Mouse (Mus musculus): Measurements from ENCODE around the gene Ddx42. TPM values are rescaled to one million over a fixed set of nuclear protein-coding genes. Genes with fewer than 3 reads are reported as not detected.
"Not testable (repeated sequence)": the region's sequence is repeated elsewhere in the genome, so short reads cannot be mapped to it uniquely, and the experiment has no call there.

Ddx42 gene
- polyA plus RNA-seq, 1 experiment from 2014 or later: 111 TPM

DNA sequence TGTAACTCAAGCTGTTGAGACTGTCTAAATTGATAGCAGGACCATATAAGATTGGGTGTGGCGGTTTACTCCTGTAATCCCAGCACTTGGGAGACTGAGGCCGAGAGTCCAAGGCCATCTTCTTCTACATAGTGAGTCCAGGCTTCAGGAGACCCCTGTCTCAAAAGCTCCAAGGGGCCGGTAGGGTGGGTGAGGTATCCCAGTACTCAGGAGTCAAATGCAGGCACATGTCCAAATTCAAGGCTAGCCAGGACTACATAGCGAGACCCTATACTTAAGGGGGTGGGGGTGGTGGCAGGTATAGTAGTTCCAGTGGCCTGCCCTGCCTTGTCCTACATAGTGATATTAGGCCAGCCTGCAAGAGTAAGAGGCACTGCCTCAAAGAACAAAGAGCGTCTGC is 1.9 kb upstream of the Ddx42 start:
- peaks cover 32% of the 10 kb centered on the region for H3K36me3 ChIP-seq
- H3K9me3 ChIP-seq (replicated peaks): no peaks in the 10 kb centered on the region
- peak overlapping the region; percentile 57 for H3K4me2 ChIP-seq (replicated peaks)
- ATAC-seq (ENCODE audit: low FRiP score): no peak
- peak overlapping the region; percentile 93; the same call in 1 of the 2 replicates for H3K4me3 ChIP-seq
- peaks cover 28% of the 10 kb centered on the region for H3K4me1 ChIP-seq
- WGBS: 93% methylated on average over 5 of the region's 5 CpGs
- H3K27ac ChIP-seq: no peak overlapping the region
- peak overlapping the region; percentile 82; the same call in 1 of the 2 replicates for H3K9ac ChIP-seq
- no peaks in the 10 kb centered on the region for H3K27me3 ChIP-seq

DNA sequence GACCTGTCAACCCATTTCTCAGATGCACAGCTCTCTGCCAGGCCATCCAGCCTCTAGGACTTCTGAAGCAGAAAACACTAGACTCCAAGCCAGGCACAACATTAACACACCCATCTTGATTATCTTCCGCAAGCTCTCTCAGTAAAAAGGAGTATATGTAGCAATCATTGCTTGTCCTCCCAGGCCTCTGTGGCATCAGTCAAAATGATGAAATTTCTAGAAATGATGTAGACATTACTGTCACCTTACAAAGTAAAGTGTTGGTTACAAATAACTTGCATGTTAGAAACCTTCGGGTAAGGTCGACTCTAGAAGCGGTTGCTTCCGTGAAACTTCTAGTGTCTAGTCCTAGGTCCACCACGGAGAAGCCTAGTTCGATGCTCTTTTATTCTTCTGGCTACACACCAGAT is 1.3 kb upstream of the Ddx42 start:
- no peak for ATAC-seq (ENCODE audit: low FRiP score)
- Histone ChIP-seq H3K4me1 (peaks cover 30% of the 10 kb centered on the region), H3K4me2 (replicated peaks) (peak overlapping the region; percentile 57), H3K27me3 (no peaks in the 10 kb centered on the region), H3K36me3 (peaks cover 27% of the 10 kb centered on the region), H3K27ac (no peak overlapping the region), H3K9me3 (replicated peaks) (no peaks in the 10 kb centered on the region), H3K4me3 (peak overlapping the region; percentile 93), H3K9ac (peak overlapping the region; percentile 82)
- 35% methylated on average over 7 of the region's 7 CpGs for WGBS

DNA sequence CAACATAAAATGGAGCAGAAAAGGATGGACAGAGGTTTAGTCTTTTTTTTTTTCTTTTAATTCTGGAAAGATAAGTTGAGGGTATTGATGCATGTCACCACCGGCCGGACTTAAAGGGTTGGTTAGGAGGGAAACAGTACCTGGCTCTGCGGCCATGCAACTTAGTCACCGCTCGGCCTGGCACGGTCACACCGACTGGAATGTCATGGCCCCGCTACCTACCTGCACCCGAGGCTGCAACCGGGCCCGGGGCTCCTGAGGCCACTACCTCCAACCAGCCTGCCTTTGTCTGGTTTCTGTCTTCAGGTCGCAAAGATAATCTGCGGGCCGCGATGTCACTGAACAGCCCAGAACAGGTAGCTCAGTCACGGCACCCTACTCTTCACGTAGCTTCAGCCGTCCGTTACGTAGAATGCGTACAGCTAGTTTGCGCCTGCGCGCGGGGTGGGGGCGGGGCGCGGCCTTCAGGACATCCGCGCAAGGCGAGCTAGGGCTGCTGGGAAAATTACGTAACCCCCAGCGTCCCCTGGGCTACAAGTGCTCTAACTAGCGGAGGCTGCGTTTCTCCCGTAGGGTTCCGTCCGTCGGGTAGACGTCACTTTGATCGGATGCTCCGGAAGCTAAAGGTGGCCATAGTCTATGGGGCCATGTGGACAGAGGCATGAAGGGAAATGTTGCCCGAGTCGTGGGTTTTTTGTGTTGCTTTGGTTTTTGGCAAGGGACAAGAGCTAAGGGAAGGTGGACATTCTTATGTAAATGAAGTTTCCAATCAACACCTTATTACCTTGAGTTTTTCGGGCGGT is 598 bp upstream of the Ddx42 start, which contains the start of gene Ccdc47:
TSS of gene Ccdc47 (minus strand) at position 418 of the 803 bp plus-strand sequence.
- under 1% methylated on average over 46 of the region's 46 CpGs for WGBS
- Histone ChIP-seq H3K4me2 (replicated peaks) (peak within 1 kb of the TSS; percentile 57), H3K27ac (peak within 1 kb of the TSS; percentile 95), H3K4me1 (peaks cover 33% of the 10 kb centered on the region), H3K4me3 (peak within 1 kb of the TSS; percentile 93), H3K9me3 (replicated peaks) (no peaks in the 10 kb centered on the region), H3K27me3 (no peaks in the 10 kb centered on the region), H3K36me3 (peaks cover 23% of the 10 kb centered on the region), H3K9ac (peak within 1 kb of the TSS; percentile 87)
- ATAC-seq (ENCODE audit: low FRiP score): peak; percentile 99

DNA sequence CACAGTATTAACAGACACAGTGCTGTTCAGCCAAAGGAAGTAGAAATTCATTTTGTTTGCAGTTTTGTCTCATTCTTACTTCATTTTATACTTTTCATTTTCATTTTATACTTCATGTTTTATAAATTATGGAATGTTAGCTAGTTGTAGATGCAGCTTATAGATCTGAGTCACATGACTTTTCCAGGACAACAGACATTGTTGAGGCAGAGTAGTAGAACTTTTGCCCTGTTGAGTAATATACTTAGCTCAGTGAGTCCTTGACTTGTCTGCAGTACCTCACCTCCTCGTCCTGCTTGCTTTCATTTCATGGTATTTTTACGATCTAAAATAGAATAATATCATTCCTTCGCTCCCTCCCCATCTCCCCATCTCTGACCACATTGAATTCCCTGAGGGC is 3.9 kb downstream of the Ddx42 start:
- no peak overlapping the region for H3K27ac ChIP-seq
- ATAC-seq (ENCODE audit: low FRiP score): no peak
- 95% methylated on average over 3 of the region's 3 CpGs for WGBS
- no peak overlapping the region for H3K4me2 ChIP-seq (replicated peaks)
- H3K27me3 ChIP-seq: no peaks in the 10 kb centered on the region
- H3K4me1 ChIP-seq: peaks cover 21% of the 10 kb centered on the region
- no peaks in the 10 kb centered on the region for H3K9me3 ChIP-seq (replicated peaks)
- H3K36me3 ChIP-seq: peaks cover 16% of the 10 kb centered on the region
- H3K4me3 ChIP-seq: no peak overlapping the region
- no peak overlapping the region for H3K9ac ChIP-seq

DNA sequence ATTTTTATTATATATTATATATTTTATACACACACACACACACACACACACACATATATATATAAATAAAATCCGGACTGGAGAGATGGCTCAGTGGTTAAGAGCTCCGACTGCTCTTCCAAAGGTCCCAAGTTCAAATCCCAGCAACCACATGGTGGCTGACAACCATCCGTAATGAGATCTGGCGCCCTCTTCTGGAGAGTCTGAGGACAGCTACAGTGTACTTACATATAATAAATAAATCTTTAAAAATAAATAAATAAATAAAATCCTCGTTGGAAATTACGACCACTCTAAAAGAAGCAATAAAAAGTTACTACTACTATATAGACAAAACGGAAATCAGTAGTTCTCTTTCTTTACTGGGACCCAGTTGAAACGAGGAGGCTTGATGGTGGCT is 17.3 kb downstream of the Ddx42 start:
- 83% methylated on average over 8 of the region's 8 CpGs for WGBS
- not testable (repeated sequence) for ATAC-seq (ENCODE audit: low FRiP score); H3K9ac ChIP-seq; H3K27me3 ChIP-seq; H3K9me3 ChIP-seq (replicated peaks); H3K4me3 ChIP-seq; H3K27ac ChIP-seq; H3K4me1 ChIP-seq; H3K4me2 ChIP-seq (replicated peaks)
- peaks cover 60% of the 10 kb centered on the region for H3K36me3 ChIP-seq

DNA sequence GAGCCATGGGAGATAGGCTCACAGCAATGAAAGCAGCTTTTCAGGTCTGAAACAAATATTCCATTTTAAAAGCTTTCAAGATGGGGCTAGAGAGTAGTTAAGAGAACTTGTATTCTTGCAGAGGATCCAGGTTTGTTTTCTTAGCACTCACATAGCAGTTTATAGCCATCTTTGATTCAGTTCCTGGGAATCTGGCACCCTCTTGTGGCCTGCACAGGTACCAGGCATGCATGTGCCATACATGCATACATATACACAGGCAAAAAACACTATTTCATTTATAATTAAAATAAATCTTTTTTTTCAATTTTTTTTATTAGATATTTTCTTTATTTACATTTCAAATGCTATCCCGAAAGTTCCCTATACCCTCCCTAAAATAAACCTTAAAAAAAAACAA is 30.1 kb downstream of the Ddx42 start:
- ATAC-seq (ENCODE audit: low FRiP score): no peak
- 98% methylated on average over 1 of the region's 1 CpGs for WGBS
- Histone ChIP-seq H3K27me3 (no peaks in the 10 kb centered on the region), H3K4me1 (no peaks in the 10 kb centered on the region), H3K4me2 (replicated peaks) (no peak overlapping the region), H3K27ac (no peak overlapping the region), H3K9ac (no peak overlapping the region), H3K9me3 (replicated peaks) (no peaks in the 10 kb centered on the region), H3K4me3 (no peak overlapping the region), H3K36me3 (peaks cover 98% of the 10 kb centered on the region)

DNA sequence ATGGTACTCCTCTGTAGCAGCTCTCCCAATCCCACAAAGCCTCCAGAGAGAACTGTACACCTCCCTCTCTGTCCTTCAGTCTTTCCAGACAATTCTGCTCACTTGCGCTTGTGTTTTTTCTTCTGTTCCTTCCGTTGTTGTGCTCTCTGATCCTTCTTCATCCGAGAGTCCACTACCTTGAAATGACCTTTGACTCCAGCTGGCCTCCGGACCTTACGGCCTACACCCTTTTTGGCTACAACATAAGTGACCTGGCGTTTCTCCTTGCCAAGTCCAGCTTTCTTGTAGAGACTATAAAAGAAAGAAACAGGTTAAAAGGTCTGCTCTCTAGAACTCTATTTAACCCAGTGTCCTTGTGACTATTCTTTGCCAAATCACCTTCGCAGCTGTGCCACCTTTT is 32.6 kb downstream of the Ddx42 start:
- peaks cover 98% of the 10 kb centered on the region for H3K36me3 ChIP-seq
- no peak overlapping the region for H3K4me2 ChIP-seq (replicated peaks)
- H3K4me1 ChIP-seq: no peaks in the 10 kb centered on the region; the same call in 1 of the 2 replicates
- no peak for ATAC-seq (ENCODE audit: low FRiP score)
- no peak overlapping the region for H3K4me3 ChIP-seq
- no peaks in the 10 kb centered on the region for H3K9me3 ChIP-seq (replicated peaks)
- WGBS: 89% methylated on average over 7 of the region's 7 CpGs
- H3K27me3 ChIP-seq: no peaks in the 10 kb centered on the region
- H3K9ac ChIP-seq: no peak overlapping the region
- H3K27ac ChIP-seq: no peak overlapping the region

DNA sequence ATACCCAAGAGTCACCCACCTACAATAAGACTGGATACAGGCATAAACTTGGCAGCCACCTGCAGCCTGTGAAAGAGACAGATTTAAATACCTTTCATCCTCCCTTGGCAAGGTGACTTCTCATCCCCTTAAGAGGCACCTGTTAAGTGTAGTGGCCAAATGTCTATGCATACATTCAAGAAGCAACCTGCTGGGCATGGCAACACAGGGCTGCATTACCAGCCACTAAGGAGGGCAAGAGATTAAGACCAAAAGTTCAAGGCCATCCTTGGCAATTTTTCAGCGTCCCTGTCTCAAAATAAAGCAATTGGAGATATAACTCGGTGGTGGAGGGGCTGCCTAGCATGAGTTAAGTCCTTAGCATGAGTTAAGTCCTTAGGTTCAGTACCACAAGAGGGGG is 38.0 kb downstream of the Ddx42 start:
- Histone ChIP-seq H3K9ac (peak overlapping the region; percentile 87), H3K36me3 (peaks cover 67% of the 10 kb centered on the region), H3K4me3 (peak overlapping the region; percentile 69)

DNA sequence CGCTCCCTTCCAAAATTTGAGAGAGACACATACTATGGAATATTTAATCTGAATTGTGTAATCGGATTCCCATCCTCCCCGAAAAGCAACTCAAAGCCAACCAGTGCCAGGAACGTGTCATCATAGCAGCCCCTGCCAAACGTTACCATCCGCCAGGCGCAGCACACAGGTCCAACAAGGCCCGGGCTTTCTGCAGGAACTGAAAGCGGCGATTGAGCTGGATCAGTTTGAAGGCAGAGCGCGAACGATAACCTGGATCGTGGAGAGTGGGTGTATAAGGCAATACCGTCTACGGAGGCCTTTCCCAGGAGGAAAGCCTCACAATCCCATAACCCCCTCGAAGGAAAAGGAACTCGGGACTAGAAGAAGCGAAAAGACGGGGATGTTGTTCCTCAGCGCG is 38.4 kb downstream of the Ddx42 start:
- Histone ChIP-seq H3K4me3 (peak overlapping the region; percentile 69), H3K4me1 (peaks cover 21% of the 10 kb centered on the region), H3K27ac (no peak overlapping the region), H3K9me3 (replicated peaks) (no peaks in the 10 kb centered on the region), H3K36me3 (peaks cover 63% of the 10 kb centered on the region), H3K9ac (peak overlapping the region; percentile 87), H3K4me2 (replicated peaks) (peak overlapping the region; percentile 84), H3K27me3 (no peaks in the 10 kb centered on the region)
- 0 out of 2 replicates have a peak, but pooled peaks have one; percentile 10 for ATAC-seq (ENCODE audit: low FRiP score)
- WGBS: 6% methylated on average over 22 of the region's 22 CpGs

More for the DNA sequence above, 38.0 kb downstream of the Ddx42 start:
- no peak for ATAC-seq (ENCODE audit: low FRiP score)
- 19% methylated on average over 2 of the region's 2 CpGs for WGBS
- Histone ChIP-seq H3K27ac (no peak overlapping the region), H3K4me1 (peaks cover 21% of the 10 kb centered on the region), H3K27me3 (no peaks in the 10 kb centered on the region), H3K4me2 (replicated peaks) (peak overlapping the region; percentile 84), H3K9me3 (replicated peaks) (no peaks in the 10 kb centered on the region)

DNA sequence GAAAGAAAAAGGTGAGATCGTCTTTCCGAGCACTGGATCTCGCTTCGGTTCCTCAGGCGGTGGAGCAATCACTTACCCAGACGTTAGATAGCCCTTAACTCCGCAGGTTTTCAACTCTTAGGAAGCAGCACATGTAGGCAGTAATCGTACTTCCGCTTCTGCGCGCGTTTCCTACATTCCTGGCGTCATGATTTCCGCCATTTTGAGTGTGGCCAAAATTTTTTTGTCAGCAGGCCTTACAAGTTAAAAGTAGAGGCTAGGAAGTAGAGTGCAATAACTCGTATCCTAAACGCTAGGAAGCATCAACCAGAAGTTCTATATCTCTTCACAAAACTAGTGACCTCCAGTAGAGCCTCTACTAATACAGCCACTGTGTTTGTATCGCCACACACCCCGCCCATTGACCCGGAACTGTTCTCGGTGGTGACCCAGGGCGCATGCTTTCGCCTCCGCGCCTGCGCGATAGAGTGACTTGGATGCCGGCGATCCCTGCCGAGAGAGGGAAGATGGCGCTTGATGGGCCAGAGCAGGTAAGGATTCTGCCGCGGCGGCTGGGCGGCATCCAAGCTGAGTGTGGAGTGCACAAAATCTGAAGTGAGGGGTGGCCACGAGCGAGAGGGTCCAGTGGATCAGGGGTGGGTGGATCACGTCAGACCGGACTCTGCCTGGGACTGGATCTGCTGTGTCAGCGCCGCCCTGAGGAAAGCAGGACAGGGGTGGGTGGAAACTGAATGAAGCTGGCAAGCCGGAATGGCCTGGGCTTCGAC is 39.1 kb downstream of the Ddx42 start, which contains the start of the genes Ftsj3 and Psmc5:
TSS of gene Ftsj3 (minus strand) at position 395 of the 767 bp plus-strand sequence.
TSS of gene Psmc5 (plus strand) at position 470 of the 767 bp plus-strand sequence.
- peak within 1 kb of the TSS; percentile 69 for H3K4me3 ChIP-seq
- H3K27ac ChIP-seq: peak within 1 kb of the TSS; percentile 77
- no peaks in the 10 kb centered on the region for H3K9me3 ChIP-seq (replicated peaks)
- peak; percentile 96 for ATAC-seq (ENCODE audit: low FRiP score)
- H3K9ac ChIP-seq: peak within 1 kb of the TSS; percentile 87
- H3K4me1 ChIP-seq: peaks cover 21% of the 10 kb centered on the region
- under 1% methylated on average over 42 of the region's 42 CpGs for WGBS
- H3K36me3 ChIP-seq: peaks cover 61% of the 10 kb centered on the region
- H3K4me2 ChIP-seq (replicated peaks): peak within 1 kb of the TSS; percentile 84
- no peaks in the 10 kb centered on the region for H3K27me3 ChIP-seq

DNA sequence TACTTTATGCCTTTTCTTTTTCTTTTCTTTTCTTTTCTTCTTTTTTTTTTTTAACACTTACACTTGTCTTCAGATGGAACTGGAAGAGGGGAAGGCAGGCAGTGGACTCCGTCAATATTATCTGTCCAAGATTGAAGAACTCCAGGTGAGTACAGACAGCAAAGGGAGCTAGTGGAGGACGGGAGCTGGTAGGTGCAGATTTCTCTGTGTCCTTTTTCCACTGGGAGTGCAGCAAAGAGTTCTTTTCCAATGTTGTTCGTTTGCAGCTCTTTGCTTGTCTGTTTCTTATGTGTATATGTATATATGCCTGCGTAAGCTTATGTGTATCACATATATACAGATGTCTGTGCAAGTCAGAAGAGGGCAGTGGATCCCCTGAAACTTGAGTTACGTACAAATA is 40.0 kb downstream of the Ddx42 start:
- Histone ChIP-seq H3K36me3 (peaks cover 61% of the 10 kb centered on the region), H3K27ac (no peak overlapping the region)
- WGBS: 71% methylated on average over 5 of the region's 5 CpGs

DNA sequence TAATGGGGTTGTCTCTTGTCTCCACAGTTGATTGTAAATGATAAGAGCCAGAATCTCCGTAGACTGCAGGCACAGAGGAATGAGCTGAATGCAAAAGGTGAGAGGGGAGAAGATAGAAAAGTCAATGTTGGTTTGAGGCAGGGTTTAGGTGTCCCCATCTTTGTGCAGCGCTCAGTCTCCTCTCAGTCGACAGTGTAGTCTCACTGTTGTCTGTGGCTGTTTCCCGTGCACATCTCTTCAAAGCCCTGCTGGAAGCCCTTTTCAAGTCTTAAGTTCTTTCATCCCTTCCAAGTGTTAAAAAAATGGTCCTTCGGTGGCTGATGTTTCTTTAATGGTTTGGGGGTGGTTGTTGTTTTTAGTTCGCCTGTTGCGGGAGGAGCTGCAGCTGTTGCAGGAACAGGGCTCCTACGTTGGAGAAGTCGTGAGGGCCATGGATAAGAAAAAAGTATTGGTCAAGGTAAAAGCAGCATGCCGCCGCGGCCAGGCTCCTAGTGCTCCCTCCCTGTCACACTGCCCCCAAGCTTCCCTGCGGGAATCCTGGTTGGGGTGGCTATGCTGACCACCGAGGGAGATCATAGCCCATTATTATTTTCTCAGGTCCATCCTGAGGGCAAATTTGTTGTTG is 44.2 kb downstream of the Ddx42 start:
- no peak overlapping the region for H3K9ac ChIP-seq
- H3K27ac ChIP-seq: no peak overlapping the region
- no peak overlapping the region for H3K4me2 ChIP-seq (replicated peaks)
- H3K9me3 ChIP-seq (replicated peaks): no peaks in the 10 kb centered on the region
- peaks cover 77% of the 10 kb centered on the region for H3K36me3 ChIP-seq
- peaks cover 13% of the 10 kb centered on the region for H3K4me1 ChIP-seq
- WGBS: 82% methylated on average over 14 of the region's 14 CpGs
- no peak overlapping the region for H3K4me3 ChIP-seq
- H3K27me3 ChIP-seq: no peaks in the 10 kb centered on the region
- no peak for ATAC-seq (ENCODE audit: low FRiP score)

More for the DNA sequence above, 40.0 kb downstream of the Ddx42 start:
- peak overlapping the region; percentile 87 for H3K9ac ChIP-seq
- peak overlapping the region; percentile 69 for H3K4me3 ChIP-seq
- H3K4me2 ChIP-seq (replicated peaks): peak overlapping the region; percentile 84
- H3K27me3 ChIP-seq: no peaks in the 10 kb centered on the region
- H3K4me1 ChIP-seq: peaks cover 21% of the 10 kb centered on the region
- no peaks in the 10 kb centered on the region for H3K9me3 ChIP-seq (replicated peaks)
- ATAC-seq (ENCODE audit: low FRiP score): no peak
